Mouse (Mus musculus): Measurements from ENCODE around the gene Gm20869. TPM values are rescaled to one million over a fixed set of nuclear protein-coding genes. Genes with fewer than 3 reads are reported as not detected.
"Not testable (repeated sequence)": the region's sequence is repeated elsewhere in the genome, so short reads cannot be mapped to it uniquely, and the experiment has no call there.

Gm20869 gene
- polyA plus RNA-seq (2014; fragmentation: Nextera tagmentation; extraction: Ambion mirVana), result not detected in 2 replicates

DNA sequence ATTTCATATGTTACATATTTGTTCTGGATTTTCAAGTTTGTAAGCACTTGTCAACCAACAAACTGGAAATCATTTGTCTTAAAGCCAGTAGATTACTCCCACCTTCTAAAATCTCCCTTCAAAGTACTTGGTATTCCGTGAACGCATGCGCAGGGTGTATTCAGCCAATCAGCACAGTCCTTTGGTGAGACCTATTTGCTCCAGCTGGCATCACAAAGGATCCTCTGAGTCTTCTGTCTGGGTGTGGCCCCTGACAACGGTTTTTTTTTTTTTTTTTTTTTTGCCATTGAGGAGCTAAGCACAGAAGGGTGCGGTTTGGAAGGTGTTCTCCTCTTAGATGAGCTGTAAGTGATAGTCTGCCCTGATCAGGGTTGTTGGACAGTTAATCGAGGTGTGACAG lies at the start of gene Gm20869:
Gm20869 (plus strand) TSS at position 301 of the 400 bp plus-strand sequence.
- not testable (repeated sequence) for H3K4me3 ChIP-seq (replicated peaks; ENCODE audit: low read length); H3K4me1 ChIP-seq (replicated peaks; ENCODE audit: control insufficient read depth, insufficient read depth, low read length); H3K36me3 ChIP-seq (replicated peaks; ENCODE audit: control insufficient read depth, insufficient read depth); H3K27me3 ChIP-seq (ENCODE audit: control insufficient read depth, insufficient read depth, low read length); H3K27ac ChIP-seq; ATAC-seq (ENCODE audit: low FRiP score); H3K4me2 ChIP-seq (replicated peaks); DNase-seq (ENCODE audit: low spot score); H3K9me3 ChIP-seq (ENCODE audit: control insufficient read depth, low read length); H3K9ac ChIP-seq
- no CpG with 5 or more reads among the region's 6 CpGs for WGBS

Other genes starting within 250 kb of the Gm20869 start
- gene Gm20870, start 222.6 kb downstream of the Gm20869 start, polyA plus RNA-seq (2014; fragmentation: Nextera tagmentation; extraction: Ambion mirVana), result not detected in 2 replicates

Data from hindbrain, embryonic 14.5 days (tissue).